Mouse (Mus musculus) ovary, postnatal 14 days (tissue): ENCODE measurements around the gene Wif1.

Experiments used
- DNase-seq: peaks from one replicate; pipeline ENCODE4 v3.0.0; 2022; ENCODE audit warnings: low spot score

Gene Wif1

DNA sequence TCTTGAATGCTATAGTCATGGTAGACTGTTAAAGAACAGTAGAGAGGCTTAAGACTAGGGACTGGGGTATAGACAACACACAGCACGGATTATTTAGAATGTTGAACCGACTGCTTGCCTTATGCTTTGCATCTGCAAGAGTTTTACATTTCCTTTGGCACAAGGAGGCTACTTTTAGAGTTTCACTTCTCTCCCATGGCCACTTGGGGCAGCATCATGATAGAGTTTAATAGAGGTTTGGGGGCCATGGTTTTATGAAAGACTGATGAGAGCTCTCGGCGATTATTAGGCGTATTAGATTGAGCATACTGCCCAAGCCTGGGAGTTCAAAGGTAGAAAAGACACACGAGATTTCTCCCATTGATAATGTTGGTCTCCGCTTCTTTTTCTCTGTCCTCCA is 37.0 kb downstream of the Wif1 start:
- no peak for DNase-seq

GRCm38 (mm10) chr10:121080500-121080899 is 46.7 kb downstream of the Wif1 start:
- DNase-seq, result no peak

GRCm38 (mm10) chr10:121082881-121083280 is 49.1 kb downstream of the Wif1 start:
- DNase-seq, result no peak

- DNase-seq, result no peak
Observed at GRCm38 (mm10) chr10:121083512-121083911, 49.8 kb downstream of the Wif1 start.

- DNase-seq, result no peak
Observed at GRCm38 (mm10) chr10:121088679-121089078, 54.9 kb downstream of the Wif1 start.

GRCm38 (mm10) chr10:121089312-121089711 is 55.6 kb downstream of the Wif1 start:
- no peak for DNase-seq

GRCm38 (mm10) chr10:121090006-121090405 is 56.2 kb downstream of the Wif1 start:
- no peak for DNase-seq

DNA sequence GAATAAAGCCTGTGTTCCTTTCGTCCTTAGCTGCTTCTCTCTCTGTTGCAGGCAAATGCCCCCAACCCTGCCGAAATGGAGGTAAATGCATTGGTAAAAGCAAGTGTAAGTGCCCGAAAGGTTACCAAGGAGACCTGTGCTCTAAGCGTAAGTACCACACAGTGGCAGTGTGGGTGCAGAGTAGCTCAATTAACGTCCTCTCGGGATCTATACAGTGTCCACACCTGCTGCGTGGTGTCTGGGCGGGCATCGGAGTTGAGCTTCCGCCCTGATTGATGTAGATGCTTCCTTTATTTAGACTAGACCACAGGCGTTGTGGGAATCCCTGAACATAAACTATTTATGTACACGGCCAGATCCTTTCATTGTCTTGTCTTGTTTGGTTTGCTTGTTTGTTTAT is 62.2 kb downstream of the Wif1 start:
- DNase-seq, result no peak

GRCm38 (mm10) chr10:121098263-121098662 is 64.5 kb downstream of the Wif1 start:
- no peak for DNase-seq

GRCm38 (mm10) chr10:121099658-121100057 is 65.9 kb downstream of the Wif1 start:
- DNase-seq, result no peak

- no peak for DNase-seq
Observed at GRCm38 (mm10) chr10:121116115-121116514, 82.4 kb downstream of the Wif1 start.

DNA sequence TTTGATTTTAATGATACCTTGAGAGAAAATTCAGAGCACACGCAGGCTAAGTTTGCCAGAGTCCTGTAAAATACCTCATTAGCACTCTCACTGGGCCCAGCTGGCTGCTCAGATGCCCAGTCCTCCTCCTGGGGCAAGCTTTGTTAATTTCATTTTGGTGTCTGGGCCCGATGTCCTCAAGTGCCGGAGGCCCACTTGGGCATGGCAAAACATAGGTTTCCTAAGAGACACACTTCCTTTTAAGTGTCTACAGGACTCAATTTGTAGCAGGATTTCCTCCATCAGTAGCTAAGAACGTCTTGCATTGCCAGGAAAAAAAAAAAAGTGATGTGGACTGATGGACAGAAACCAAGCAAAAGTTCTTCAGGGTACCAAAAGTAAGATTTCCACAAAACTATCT is 82.9 kb downstream of the Wif1 start:
- DNase-seq, result no peak

- DNase-seq, result no peak
Observed at GRCm38 (mm10) chr10:121120751-121121150, 87.0 kb downstream of the Wif1 start.

DNA sequence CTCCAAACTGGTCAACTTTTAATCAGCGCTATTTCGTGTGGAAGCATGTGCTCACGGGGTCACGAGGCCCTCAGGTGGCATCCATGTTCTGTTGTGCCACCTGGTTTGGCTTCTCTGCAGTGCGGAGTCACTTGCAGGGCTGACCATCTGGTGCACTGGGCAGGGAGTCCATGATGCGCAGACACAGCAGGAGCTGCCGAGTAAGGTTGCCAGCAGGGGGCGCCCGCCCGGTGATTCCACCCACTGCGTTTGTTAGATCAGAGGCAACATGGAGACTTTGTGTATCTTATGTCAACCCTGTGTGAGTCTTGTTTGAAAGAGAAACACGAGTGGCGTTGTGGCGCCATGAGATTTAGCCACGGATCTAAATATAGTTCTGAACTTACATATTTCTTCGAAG is 90.7 kb downstream of the Wif1 start:
- DNase-seq, result no peak

DNA sequence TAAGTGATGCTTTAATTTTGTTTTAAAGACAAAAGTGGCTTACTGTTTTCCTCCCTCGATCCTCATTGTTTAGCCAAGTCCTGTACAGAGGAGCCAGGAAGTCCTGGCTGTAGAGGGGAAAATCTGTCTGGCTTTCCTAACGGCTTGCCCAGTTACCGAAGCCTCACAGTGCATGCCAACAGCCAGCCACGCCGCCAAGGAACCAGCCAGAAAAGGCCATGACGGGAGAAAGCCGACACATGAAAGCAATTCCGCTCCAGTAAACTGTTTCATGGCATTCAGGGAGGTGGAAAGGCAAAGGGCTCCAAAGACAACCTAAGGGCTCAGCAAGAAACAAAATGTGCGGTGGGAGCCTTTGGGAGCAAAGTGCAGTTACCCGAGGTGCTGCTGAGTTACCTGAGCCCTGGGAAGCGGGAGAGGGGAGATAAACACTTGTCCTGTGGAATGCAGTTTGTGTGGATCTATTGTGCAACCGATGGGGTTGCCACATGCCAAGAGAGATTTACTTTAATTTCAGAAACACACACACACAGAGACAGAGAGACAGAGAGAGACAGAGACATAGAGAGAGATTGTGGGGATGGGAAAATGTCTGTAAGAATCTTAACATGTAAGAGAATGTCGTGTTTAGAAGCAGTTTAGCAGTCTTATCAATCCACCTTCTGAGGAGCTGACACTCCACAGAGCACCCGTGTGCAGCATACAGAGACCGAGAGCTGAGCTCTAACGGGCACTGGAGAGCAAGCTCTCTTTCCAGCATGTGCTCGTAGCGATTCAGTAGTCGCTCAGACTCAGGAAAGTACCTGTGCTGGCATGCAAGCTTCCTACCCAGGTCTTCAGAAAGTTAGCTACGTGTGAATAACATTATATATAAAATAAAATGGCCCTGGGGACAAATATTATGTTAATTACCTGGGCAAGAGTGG is 95.5 kb downstream of the Wif1 start:
- DNase-seq, result peak; percentile 16
